Mouse (Mus musculus): ENCODE measurements around the gene Pam16. TPM values are rescaled to one million over a fixed set of nuclear protein-coding genes. Genes with fewer than 3 reads are reported as not detected.
"Not testable (repeated sequence)": the region's sequence is repeated elsewhere in the genome, so short reads cannot be mapped to it uniquely, and the experiment has no call there.

The Pam16 gene
- polyA plus RNA-seq, 1 experiment from 2014 or later, result 74.5 TPM

- no peaks in the 10 kb centered on the region for H3K9me3 ChIP-seq
- peak; percentile 64 for ATAC-seq
- H3K9ac ChIP-seq, result peak overlapping the region; percentile 44
- peak overlapping the region; percentile 92 for H3K27ac ChIP-seq
- no peaks in the 10 kb centered on the region for H3K27me3 ChIP-seq (replicated peaks)
- peaks cover 19% of the 10 kb centered on the region for H3K4me1 ChIP-seq (replicated peaks)
- H3K4me3 ChIP-seq (replicated peaks), result peak overlapping the region; percentile 39
- 5% methylated on average over 14 of the region's 14 CpGs for WGBS
- H3K36me3 ChIP-seq, result peaks cover 8% of the 10 kb centered on the region; the same call in 1 of the 2 replicates
- H3K4me2 ChIP-seq (replicated peaks), result peak overlapping the region; percentile 77
These were observed 38.9 kb downstream of the Pam16 start for GRCm38 (mm10) chr16:4585642-4586530.

- H3K4me3 ChIP-seq (replicated peaks), result no peak overlapping the region
- peaks cover 19% of the 10 kb centered on the region for H3K4me1 ChIP-seq (replicated peaks)
- no peaks in the 10 kb centered on the region for H3K27me3 ChIP-seq (replicated peaks)
- peaks cover under 1% of the 10 kb centered on the region; the same call in 1 of the 2 replicates for H3K36me3 ChIP-seq
- H3K9ac ChIP-seq, result no peak overlapping the region
- no peaks in the 10 kb centered on the region for H3K9me3 ChIP-seq
- WGBS, result 74% methylated on average over 5 of the region's 5 CpGs
- ATAC-seq, result no peak
- H3K4me2 ChIP-seq (replicated peaks), result no peak overlapping the region
- no peak overlapping the region for H3K27ac ChIP-seq
These were observed 40.4 kb downstream of the Pam16 start for GRCm38 (mm10) chr16:4584438-4584837.

- Histone ChIP-seq H3K27me3 (replicated peaks) (no peaks in the 10 kb centered on the region), H3K4me2 (replicated peaks) (no peak overlapping the region), H3K4me3 (replicated peaks) (no peak overlapping the region), H3K9me3 (no peaks in the 10 kb centered on the region), H3K9ac (no peak overlapping the region), H3K4me1 (replicated peaks) (peaks cover 22% of the 10 kb centered on the region), H3K36me3 (no peaks in the 10 kb centered on the region), H3K27ac (no peak overlapping the region)
- WGBS, result 73% methylated on average over 3 of the region's 3 CpGs
- ATAC-seq, result no peak
These were observed 41.0 kb downstream of the Pam16 start for GRCm38 (mm10) chr16:4583807-4584206.

GRCm38 (mm10) chr16:4581179-4581578 lies 43.6 kb downstream of the Pam16 start:
- 83% methylated on average over 4 of the region's 4 CpGs for WGBS
- H3K4me1 ChIP-seq (replicated peaks), result peaks cover 10% of the 10 kb centered on the region; the same call in 1 of the 2 replicates
- H3K9me3 ChIP-seq, result not testable (repeated sequence)

GRCm38 (mm10) chr16:4578630-4579029 lies 46.2 kb downstream of the Pam16 start:
- 54% methylated on average over 7 of the region's 7 CpGs for WGBS
- no peak overlapping the region for H3K9ac ChIP-seq
- no peak for ATAC-seq

More at GRCm38 (mm10) chr16:4581179-4581578, 43.6 kb downstream of the Pam16 start:
- H3K27me3 ChIP-seq (replicated peaks); H3K27ac ChIP-seq; ATAC-seq; H3K4me2 ChIP-seq (replicated peaks); H3K9ac ChIP-seq; H3K4me3 ChIP-seq (replicated peaks); H3K36me3 ChIP-seq: not testable (repeated sequence)

GRCm38 (mm10) chr16:4576873-4577272 lies 47.9 kb downstream of the Pam16 start:
- no peaks in the 10 kb centered on the region for H3K36me3 ChIP-seq

More at GRCm38 (mm10) chr16:4578630-4579029, 46.2 kb downstream of the Pam16 start:
- Histone ChIP-seq H3K36me3 (no peaks in the 10 kb centered on the region), H3K4me2 (replicated peaks) (no peak overlapping the region), H3K27me3 (replicated peaks) (no peaks in the 10 kb centered on the region), H3K4me1 (replicated peaks) (0 out of 2 replicates have a peak, but pooled peaks cover 4% of the 10 kb centered on the region), H3K4me3 (replicated peaks) (no peak overlapping the region), H3K9me3 (no peaks in the 10 kb centered on the region), H3K27ac (no peak overlapping the region)

GRCm38 (mm10) chr16:4576038-4576437 lies 48.8 kb downstream of the Pam16 start:
- Histone ChIP-seq H3K9ac (no peak overlapping the region), H3K36me3 (no peaks in the 10 kb centered on the region), H3K9me3 (no peaks in the 10 kb centered on the region), H3K27ac (no peak overlapping the region), H3K27me3 (replicated peaks) (no peaks in the 10 kb centered on the region), H3K4me3 (replicated peaks) (no peak overlapping the region), H3K4me2 (replicated peaks) (no peak overlapping the region), H3K4me1 (replicated peaks) (0 out of 2 replicates have a peak, but pooled peaks cover 4% of the 10 kb centered on the region)
- ATAC-seq, result no peak
- WGBS, result 67% methylated on average over 2 of the region's 2 CpGs

More at GRCm38 (mm10) chr16:4576873-4577272, 47.9 kb downstream of the Pam16 start:
- no peaks in the 10 kb centered on the region for H3K9me3 ChIP-seq
- ATAC-seq, result no peak
- H3K9ac ChIP-seq, result no peak overlapping the region
- H3K4me3 ChIP-seq (replicated peaks), result no peak overlapping the region
- H3K4me1 ChIP-seq (replicated peaks), result 0 out of 2 replicates have a peak, but pooled peaks cover 4% of the 10 kb centered on the region
- 54% methylated on average over 2 of the region's 2 CpGs for WGBS
- H3K4me2 ChIP-seq (replicated peaks), result no peak overlapping the region
- no peak overlapping the region for H3K27ac ChIP-seq
- H3K27me3 ChIP-seq (replicated peaks), result no peaks in the 10 kb centered on the region

GRCm38 (mm10) chr16:4570737-4571136 lies 54.1 kb downstream of the Pam16 start:
- H3K36me3 ChIP-seq, result no peaks in the 10 kb centered on the region
- no peaks in the 10 kb centered on the region for H3K9me3 ChIP-seq
- H3K4me2 ChIP-seq (replicated peaks), result no peak overlapping the region
- H3K27me3 ChIP-seq (replicated peaks), result no peaks in the 10 kb centered on the region
- no peak overlapping the region for H3K4me3 ChIP-seq (replicated peaks)
- 0 out of 2 replicates have a peak, but pooled peaks cover 5% of the 10 kb centered on the region for H3K4me1 ChIP-seq (replicated peaks)
- no peak overlapping the region for H3K9ac ChIP-seq
- WGBS, result 62% methylated on average over 4 of the region's 4 CpGs
- ATAC-seq, result no peak
- H3K27ac ChIP-seq, result no peak overlapping the region

- Histone ChIP-seq H3K9me3 (no peaks in the 10 kb centered on the region), H3K36me3 (no peaks in the 10 kb centered on the region), H3K4me2 (replicated peaks) (no peak overlapping the region), H3K9ac (no peak overlapping the region), H3K27me3 (replicated peaks) (no peaks in the 10 kb centered on the region), H3K27ac (no peak overlapping the region), H3K4me3 (replicated peaks) (no peak overlapping the region), H3K4me1 (replicated peaks) (0 out of 2 replicates have a peak, but pooled peaks cover 5% of the 10 kb centered on the region)
- 24% methylated on average over 4 of the region's 4 CpGs for WGBS
- ATAC-seq, result peak; percentile 71
These were observed 56.9 kb downstream of the Pam16 start for GRCm38 (mm10) chr16:4567912-4568311.

Other genes with a start within 250 kb of the Pam16 start
- gene Adcy9, start 204.5 kb downstream of the Pam16 start, polyA plus RNA-seq (2015; fragmentation: Nextera tagmentation; extraction: Ambion mirVana), result 1.5 and 1.7 TPM in 2 replicates
- 7.7 and 11.5 TPM in 2 replicates for gene Srl, start 83.2 kb downstream of the Pam16 start, polyA plus RNA-seq (2015; fragmentation: Nextera tagmentation; extraction: Ambion mirVana)
- 27.9 and 28.8 TPM in 2 replicates for gene Tfap4, start 65.1 kb downstream of the Pam16 start, polyA plus RNA-seq (2015; fragmentation: Nextera tagmentation; extraction: Ambion mirVana)
- gene Glis2, start 30.3 kb downstream of the Pam16 start, polyA plus RNA-seq (2015; fragmentation: Nextera tagmentation; extraction: Ambion mirVana), result 21.4 and 23.5 TPM in 2 replicates
- 14.1 and 15.1 TPM in 2 replicates for gene Vasn, start 15.0 kb upstream of the Pam16 start, polyA plus RNA-seq (2015; fragmentation: Nextera tagmentation; extraction: Ambion mirVana)
- 86.5 and 92.1 TPM in 2 replicates for gene Dnaja3, start 15.0 kb upstream of the Pam16 start, polyA plus RNA-seq (2015; fragmentation: Nextera tagmentation; extraction: Ambion mirVana)
- gene Coro7, start 54.8 kb upstream of the Pam16 start, polyA plus RNA-seq (2015; fragmentation: Nextera tagmentation; extraction: Ambion mirVana), result 22.7 and 23.2 TPM in 2 replicates
- 48.5 and 50.7 TPM in 2 replicates for gene Nmral1, start 94.4 kb upstream of the Pam16 start, polyA plus RNA-seq (2015; fragmentation: Nextera tagmentation; extraction: Ambion mirVana)
- gene Hmox2, start 101.4 kb upstream of the Pam16 start, polyA plus RNA-seq (2015; fragmentation: Nextera tagmentation; extraction: Ambion mirVana), result 90.4 and 91.7 TPM in 2 replicates
- 83.1 and 88.3 TPM in 2 replicates for gene Cdip1, start 165.3 kb upstream of the Pam16 start, polyA plus RNA-seq (2015; fragmentation: Nextera tagmentation; extraction: Ambion mirVana)
- gene 4930562C15Rik, start 210.4 kb upstream of the Pam16 start, polyA plus RNA-seq (2015; fragmentation: Nextera tagmentation; extraction: Ambion mirVana), result 0.23 TPM in 2 replicates